Mouse (Mus musculus) lung, embryonic 15.5 days (tissue): Measurements from ENCODE around the gene Mum1. TPM values are rescaled to one million over a fixed set of nuclear protein-coding genes. Genes with fewer than 3 reads are reported as not detected.

Source experiments
- ATAC-seq: fragments of 200-750 bp; cut with Nextera tagmentation; 2 replicates; pipeline ENCODE4 v1.8.0; 2017; ENCODE audit warnings: moderate number of reproducible peaks, borderline replicate concordance; ENCODE audit not compliant: low FRiP score, low TSS enrichment; ENCODE audit errors: extremely low read depth
- H3K27ac ChIP-seq: fragments of 300-500 bp; sonication (generic); 2 replicates; pipeline ENCODE4 v1.5.1; 2015; ENCODE audit warnings: moderate library complexity, mild to moderate bottlenecking, inconsistent platforms
- H3K27me3 ChIP-seq: fragments of 300-500 bp; sonication (generic); 2 replicates; pipeline ENCODE4 v1.6.1; 2015; ENCODE audit warnings: inconsistent platforms
- H3K36me3 ChIP-seq: fragments of 300-500 bp; sonication (generic); 2 replicates; pipeline ENCODE4 v1.6.1; 2015; ENCODE audit warnings: inconsistent platforms
- H3K4me1 ChIP-seq: fragments of 300-500 bp; sonication (generic); 2 replicates; pipeline ENCODE4 v1.6.1; 2015; ENCODE audit warnings: inconsistent platforms
- H3K4me2 ChIP-seq: fragments of 300-500 bp; sonication (generic); 2 replicates; pipeline ENCODE4 v1.6.1; 2015; ENCODE audit warnings: inconsistent platforms, mild to moderate bottlenecking, moderate library complexity
- H3K4me3 ChIP-seq: fragments of 300-500 bp; sonication (generic); 2 replicates; pipeline ENCODE4 v1.5.1; 2015; ENCODE audit warnings: mild to moderate bottlenecking, inconsistent platforms
- H3K9ac ChIP-seq: fragments of 300-500 bp; sonication (generic); 2 replicates; pipeline ENCODE4 v1.6.1; 2015; ENCODE audit warnings: inconsistent platforms
- H3K9me3 ChIP-seq: fragments of 300-500 bp; sonication (generic); 2 replicates; pipeline ENCODE4 v1.6.1; 2016; ENCODE audit warnings: inconsistent platforms
- WGBS: fragments of 180-500 bp; shearing (Covaris S2); methylation state at CpG from one replicate; pipeline ENCODE4 v1.1.7; 2015; 5-methylcytosine and 5-hydroxymethylcytosine counted together
- polyA plus RNA-seq: library from polyadenylated mRNA; unstranded; fragments of >200 nt; fragmentation: Nextera tagmentation; extraction: Ambion mirVana; gene quantifications from 2 replicates; pipeline ENCODE4 v1.2.1, GENCODE M21; 2015

Mum1 gene
- polyA plus RNA-seq, 1 experiment from 2014 or later, result 66.2 TPM

GRCm38 (mm10) chr10:80254331-80255297 lies 28.4 kb downstream of the Mum1 start:
- no peaks in the 10 kb centered on the region for H3K27me3 ChIP-seq
- H3K36me3 ChIP-seq, result peaks cover 59% of the 10 kb centered on the region
- WGBS, result 93% methylated on average over 26 of the region's 26 CpGs
- no peak overlapping the region for H3K9ac ChIP-seq
- H3K27ac ChIP-seq, result no peak overlapping the region
- H3K9me3 ChIP-seq, result no peaks in the 10 kb centered on the region
- H3K4me3 ChIP-seq, result no peak overlapping the region
- no peak for ATAC-seq
- no peak overlapping the region for H3K4me2 ChIP-seq
- H3K4me1 ChIP-seq, result peaks cover 14% of the 10 kb centered on the region

- no peak overlapping the region for H3K27ac ChIP-seq
- no peak overlapping the region for H3K4me2 ChIP-seq
- ATAC-seq, result no peak
- no peaks in the 10 kb centered on the region for H3K27me3 ChIP-seq
- no peaks in the 10 kb centered on the region for H3K9me3 ChIP-seq
- H3K4me3 ChIP-seq, result no peak overlapping the region
- WGBS, result 91% methylated on average over 5 of the region's 5 CpGs
- peaks cover 17% of the 10 kb centered on the region for H3K4me1 ChIP-seq
- peaks cover 59% of the 10 kb centered on the region for H3K36me3 ChIP-seq
- H3K9ac ChIP-seq, result no peak overlapping the region
These were observed 29.8 kb downstream of the Mum1 start for GRCm38 (mm10) chr10:80255881-80256535.

GRCm38 (mm10) chr10:80257936-80258335 lies 31.7 kb downstream of the Mum1 start:
- Histone ChIP-seq H3K9ac (no peak overlapping the region), H3K27me3 (no peaks in the 10 kb centered on the region), H3K36me3 (peaks cover 54% of the 10 kb centered on the region), H3K27ac (no peak overlapping the region), H3K4me2 (no peak overlapping the region), H3K4me3 (no peak overlapping the region), H3K9me3 (no peaks in the 10 kb centered on the region), H3K4me1 (peaks cover 26% of the 10 kb centered on the region)
- WGBS, result 67% methylated on average over 2 of the region's 2 CpGs
- no peak for ATAC-seq

GRCm38 (mm10) chr10:80258752-80259462 lies 32.7 kb downstream of the Mum1 start:
- Histone ChIP-seq H3K4me2 (peak overlapping the region; percentile 94; the same call in 1 of the 2 replicates), H3K27ac (0 out of 2 replicates have a peak overlapping the region, but pooled peaks have one; percentile 98), H3K9ac (no peak overlapping the region), H3K4me3 (no peak overlapping the region), H3K36me3 (peaks cover 47% of the 10 kb centered on the region), H3K4me1 (peaks cover 26% of the 10 kb centered on the region), H3K27me3 (no peaks in the 10 kb centered on the region), H3K9me3 (no peaks in the 10 kb centered on the region)
- 84% methylated on average over 14 of the region's 14 CpGs for WGBS
- no peak for ATAC-seq

- peak overlapping the region; percentile 50 for H3K4me3 ChIP-seq
- H3K9me3 ChIP-seq, result no peaks in the 10 kb centered on the region
- peak overlapping the region; percentile 94 for H3K4me2 ChIP-seq
- ATAC-seq, result no peak
- peaks cover 42% of the 10 kb centered on the region for H3K36me3 ChIP-seq
- 77% methylated on average over 6 of the region's 6 CpGs for WGBS
- peak overlapping the region; percentile 98; the same call in 1 of the 2 replicates for H3K27ac ChIP-seq
- no peaks in the 10 kb centered on the region for H3K27me3 ChIP-seq
- H3K9ac ChIP-seq, result 0 out of 2 replicates have a peak overlapping the region, but pooled peaks have one; percentile 59
- H3K4me1 ChIP-seq, result peaks cover 31% of the 10 kb centered on the region
These were observed 33.2 kb downstream of the Mum1 start for GRCm38 (mm10) chr10:80259463-80259805.

- peaks cover 36% of the 10 kb centered on the region for H3K36me3 ChIP-seq
- H3K4me2 ChIP-seq, result peak overlapping the region; percentile 94
- H3K27me3 ChIP-seq, result no peaks in the 10 kb centered on the region
- peak overlapping the region; percentile 50 for H3K4me3 ChIP-seq
- no peaks in the 10 kb centered on the region for H3K9me3 ChIP-seq
- H3K9ac ChIP-seq, result peak overlapping the region; percentile 59
- H3K27ac ChIP-seq, result peak overlapping the region; percentile 98
- no peak for ATAC-seq
- 5% methylated on average over 19 of the region's 19 CpGs for WGBS
- peaks cover 31% of the 10 kb centered on the region for H3K4me1 ChIP-seq
These were observed 33.8 kb downstream of the Mum1 start for GRCm38 (mm10) chr10:80259861-80260641.

- no peaks in the 10 kb centered on the region for H3K9me3 ChIP-seq
- H3K4me3 ChIP-seq, result peak within 1 kb of the TSS; percentile 50
- ATAC-seq, result peak; percentile 93
- peak within 1 kb of the TSS; percentile 59 for H3K9ac ChIP-seq
- WGBS, result under 1% methylated on average over 49 of the region's 49 CpGs
- H3K27me3 ChIP-seq, result no peaks in the 10 kb centered on the region
- peaks cover 35% of the 10 kb centered on the region for H3K4me1 ChIP-seq
- peak within 1 kb of the TSS; percentile 98 for H3K27ac ChIP-seq
- H3K4me2 ChIP-seq, result peak within 1 kb of the TSS; percentile 94
- peaks cover 28% of the 10 kb centered on the region for H3K36me3 ChIP-seq
These were observed 34.7 kb downstream of the Mum1 start, which contains the start of the genes Gamt and Dazap1 for GRCm38 (mm10) chr10:80260642-80261584. TSS of gene Gamt (minus strand) at chr10:80261012. TSS of gene Dazap1 (plus strand) at chr10:80261486.

GRCm38 (mm10) chr10:80261585-80261968 lies 35.3 kb downstream of the Mum1 start:
- Histone ChIP-seq H3K36me3 (peaks cover 21% of the 10 kb centered on the region), H3K4me1 (peaks cover 41% of the 10 kb centered on the region), H3K4me2 (peak overlapping the region; percentile 94), H3K4me3 (peak overlapping the region; percentile 50), H3K9me3 (no peaks in the 10 kb centered on the region), H3K9ac (peak overlapping the region; percentile 49), H3K27me3 (no peaks in the 10 kb centered on the region), H3K27ac (peak overlapping the region; percentile 98)
- peak; percentile 76 for ATAC-seq
- under 1% methylated on average over 14 of the region's 14 CpGs for WGBS

- Histone ChIP-seq H3K4me3 (peak overlapping the region; percentile 50), H3K9me3 (no peaks in the 10 kb centered on the region), H3K36me3 (peaks cover 15% of the 10 kb centered on the region), H3K4me1 (peaks cover 47% of the 10 kb centered on the region), H3K9ac (no peak overlapping the region; the same call in 1 of the 2 replicates), H3K27me3 (no peaks in the 10 kb centered on the region), H3K27ac (peak overlapping the region; percentile 98), H3K4me2 (peak overlapping the region; percentile 94)
- 69% methylated on average over 12 of the region's 12 CpGs for WGBS
- no peak for ATAC-seq
These were observed 35.9 kb downstream of the Mum1 start for GRCm38 (mm10) chr10:80262169-80262568.

- Histone ChIP-seq H3K4me3 (no peak overlapping the region), H3K36me3 (peaks cover 16% of the 10 kb centered on the region), H3K9ac (no peak overlapping the region), H3K27ac (peak overlapping the region; percentile 98; the same call in 1 of the 2 replicates), H3K27me3 (no peaks in the 10 kb centered on the region), H3K4me1 (peaks cover 54% of the 10 kb centered on the region), H3K9me3 (no peaks in the 10 kb centered on the region), H3K4me2 (no peak overlapping the region)
- no peak for ATAC-seq
- WGBS, result 92% methylated on average over 10 of the region's 10 CpGs
These were observed 36.6 kb downstream of the Mum1 start for GRCm38 (mm10) chr10:80262776-80263365.
